Mouse (Mus musculus) thymus, postnatal 36 days (tissue): ENCODE data around the gene Zdhhc11.
"Not testable (repeated sequence)": the region's sequence is repeated elsewhere in the genome, so short reads cannot be mapped to it uniquely, and the experiment has no call there.

Source experiments
- DNase-seq, 2 experiments: peaks; one replicate each; pipeline ENCODE4 v3.0.0; 2022; ENCODE audit warnings: mixed read lengths in 2 of 2

The Zdhhc11 gene

GRCm38 (mm10) chr13:74008216-74008615 is 44.6 kb downstream of the Zdhhc11 start:
- not testable (repeated sequence) for DNase-seq

GRCm38 (mm10) chr13:74008948-74009718 is 45.5 kb downstream of the Zdhhc11 start, which contains the start of gene Tppp:
Gene Tppp, plus strand, starts transcription at chr13:74009407.
- DNase-seq = peak; percentile 93

- peak; percentile 39 to 55 for DNase-seq
Measured at GRCm38 (mm10) chr13:74009791-74010614, 46.4 kb downstream of the Zdhhc11 start.

- no peak for DNase-seq
Measured at GRCm38 (mm10) chr13:74010678-74011077, 47.0 kb downstream of the Zdhhc11 start.

- no peak for DNase-seq
Measured at GRCm38 (mm10) chr13:74015908-74016307, 52.3 kb downstream of the Zdhhc11 start.

- no peak for DNase-seq
Measured at GRCm38 (mm10) chr13:74017426-74017825, 53.8 kb downstream of the Zdhhc11 start.

GRCm38 (mm10) chr13:74019006-74019405 is 55.4 kb downstream of the Zdhhc11 start:
- not testable (repeated sequence) for DNase-seq

- peak in 1 of 2 experiments; percentile 9 for DNase-seq
Measured at GRCm38 (mm10) chr13:74025151-74026081, 61.8 kb downstream of the Zdhhc11 start.

- no peak for DNase-seq
Measured at GRCm38 (mm10) chr13:74026215-74026614, 62.6 kb downstream of the Zdhhc11 start.

GRCm38 (mm10) chr13:74028116-74028515 is 64.5 kb downstream of the Zdhhc11 start:
- no peak for DNase-seq

GRCm38 (mm10) chr13:74029013-74029412 is 65.4 kb downstream of the Zdhhc11 start:
- DNase-seq = no peak

GRCm38 (mm10) chr13:74030691-74031090 is 67.0 kb downstream of the Zdhhc11 start:
- no peak for DNase-seq

- DNase-seq = no peak
Measured at GRCm38 (mm10) chr13:74031133-74031532, 67.5 kb downstream of the Zdhhc11 start.

GRCm38 (mm10) chr13:74034756-74035155 is 71.1 kb downstream of the Zdhhc11 start:
- DNase-seq = no peak

- DNase-seq = no peak
Measured at GRCm38 (mm10) chr13:74035776-74036175, 72.1 kb downstream of the Zdhhc11 start.

GRCm38 (mm10) chr13:74039926-74040325 is 76.3 kb downstream of the Zdhhc11 start:
- DNase-seq = no peak
